Mouse (Mus musculus): ENCODE data around the gene Epb41l4b. TPM values are rescaled to one million over a fixed set of nuclear protein-coding genes. Genes with fewer than 3 reads are reported as not detected.

The Epb41l4b gene
- polyA plus RNA-seq, 1 experiment from 2014 or later, result 7.0 TPM

DNA sequence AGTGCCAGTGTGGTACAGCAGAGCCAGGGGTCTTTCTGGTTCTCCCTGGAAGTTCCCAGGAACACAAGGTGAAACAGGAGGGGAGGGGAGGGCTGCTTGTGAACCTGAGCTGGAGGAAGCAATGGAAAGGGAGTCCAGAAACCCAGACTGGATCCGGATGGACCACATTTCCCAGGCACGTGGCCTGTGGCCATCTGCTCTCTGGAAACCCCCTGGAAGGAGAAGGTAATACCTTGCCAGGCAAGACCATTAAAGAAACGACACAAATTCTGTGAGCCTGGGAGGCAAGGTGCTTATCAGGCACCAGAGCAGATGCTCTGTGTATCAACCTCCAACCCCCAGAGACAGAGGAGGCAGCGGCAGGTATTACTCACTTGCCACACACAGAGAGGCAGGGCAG, 8.7 kb downstream of the Epb41l4b start:
- TF ChIP-seq CTCF (IDR thresholded peaks at IDR 0.05; ENCODE audit: low read depth), result no peak
- Histone ChIP-seq H3K4me3 (replicated peaks; ENCODE audit: low read depth, low read length) (no peak overlapping the region), H3K4me1 (replicated peaks; ENCODE audit: insufficient read depth, low read length) (0 out of 2 replicates have a peak, but pooled peaks cover 5% of the 10 kb centered on the region), H3K27me3 (ENCODE audit: insufficient read depth, low read length) (no peaks in the 10 kb centered on the region), H3K27ac (0 out of 2 replicates have a peak overlapping the region, but pooled peaks have one; percentile 5), H3K9me3 (replicated peaks; ENCODE audit: low read length) (no peaks in the 10 kb centered on the region), H3K4me2 (ENCODE audit: low read length) (no peak overlapping the region), H3K9ac (ENCODE audit: low read depth, low read length) (no peak overlapping the region), H3K36me3 (ENCODE audit: insufficient read depth, low read length) (no peaks in the 10 kb centered on the region)
- ATAC-seq (replicated peaks; ENCODE audit: low FRiP score, low read depth) (no peak), DNase-seq (ENCODE audit: low spot score) (no peak)
- WGBS, result 58% methylated on average over 4 of the region's 4 CpGs

GRCm38 (mm10) chr4:57131839-57132238, 11.4 kb downstream of the Epb41l4b start:
- Histone ChIP-seq H3K4me2 (ENCODE audit: low read length) (no peak overlapping the region), H3K9me3 (replicated peaks; ENCODE audit: low read length) (no peaks in the 10 kb centered on the region), H3K4me1 (replicated peaks; ENCODE audit: insufficient read depth, low read length) (no peaks in the 10 kb centered on the region), H3K36me3 (ENCODE audit: insufficient read depth, low read length) (no peaks in the 10 kb centered on the region), H3K27me3 (ENCODE audit: insufficient read depth, low read length) (no peaks in the 10 kb centered on the region), H3K9ac (ENCODE audit: low read depth, low read length) (no peak overlapping the region), H3K27ac (no peak overlapping the region), H3K4me3 (replicated peaks; ENCODE audit: low read depth, low read length) (no peak overlapping the region)
- DNase-seq (ENCODE audit: low spot score) (no peak), ATAC-seq (replicated peaks; ENCODE audit: low FRiP score, low read depth) (no peak)
- WGBS, result 83% methylated on average over 10 of the region's 10 CpGs
- TF ChIP-seq CTCF (IDR thresholded peaks at IDR 0.05; ENCODE audit: low read depth), result no peak

GRCm38 (mm10) chr4:57129718-57130515, 13.3 kb downstream of the Epb41l4b start:
- H3K4me1 ChIP-seq (replicated peaks; ENCODE audit: insufficient read depth, low read length), result no peaks in the 10 kb centered on the region
- no peak overlapping the region; the same call in 1 of the 2 replicates for H3K27ac ChIP-seq
- H3K27me3 ChIP-seq (ENCODE audit: insufficient read depth, low read length), result no peaks in the 10 kb centered on the region
- no peak overlapping the region for H3K9ac ChIP-seq (ENCODE audit: low read depth, low read length)
- H3K9me3 ChIP-seq (replicated peaks; ENCODE audit: low read length), result no peaks in the 10 kb centered on the region
- no peak overlapping the region for H3K4me3 ChIP-seq (replicated peaks; ENCODE audit: low read depth, low read length)
- WGBS, result 56% methylated on average over 11 of the region's 11 CpGs
- no peak for ATAC-seq (replicated peaks; ENCODE audit: low FRiP score, low read depth)
- DNase-seq (ENCODE audit: low spot score), result no peak
- no peak overlapping the region for H3K4me2 ChIP-seq (ENCODE audit: low read length)
- no peak for TF ChIP-seq CTCF (IDR thresholded peaks at IDR 0.05; ENCODE audit: low read depth)
- no peaks in the 10 kb centered on the region for H3K36me3 ChIP-seq (ENCODE audit: insufficient read depth, low read length)

DNA sequence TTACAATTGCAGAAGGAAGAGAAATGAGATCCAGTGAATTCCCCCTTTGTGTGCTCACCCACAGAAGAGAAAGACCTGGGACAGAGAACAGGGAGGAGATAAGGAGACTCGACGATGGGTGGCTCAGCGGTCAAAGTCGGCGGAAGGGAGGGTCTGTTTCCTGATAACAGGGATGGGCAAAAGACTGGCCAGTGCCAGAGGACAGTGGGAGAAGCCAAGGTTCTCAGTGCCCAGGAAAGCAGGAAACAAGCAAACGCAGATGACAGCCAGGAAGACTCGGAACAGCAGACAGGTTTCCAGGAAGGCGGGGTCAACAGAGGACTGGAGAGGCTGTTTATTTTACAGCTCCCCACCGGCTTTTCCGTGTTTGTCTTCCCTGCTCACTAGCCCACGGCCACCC, 20.2 kb downstream of the Epb41l4b start:
- 23% methylated on average over 11 of the region's 11 CpGs for WGBS
- DNase-seq (ENCODE audit: low spot score) (no peak), ATAC-seq (replicated peaks; ENCODE audit: low FRiP score, low read depth) (no peak)
- no peak overlapping the region for H3K4me3 ChIP-seq (replicated peaks; ENCODE audit: low read depth, low read length)
- no peak for TF ChIP-seq CTCF (IDR thresholded peaks at IDR 0.05; ENCODE audit: low read depth)
- peak overlapping the region; percentile 0; the same call in 1 of the 2 replicates for H3K27ac ChIP-seq
- no peaks in the 10 kb centered on the region for H3K27me3 ChIP-seq (ENCODE audit: insufficient read depth, low read length)
- no peaks in the 10 kb centered on the region for H3K9me3 ChIP-seq (replicated peaks; ENCODE audit: low read length)
- 0 out of 2 replicates have a peak overlapping the region, but pooled peaks have one; percentile 6 for H3K4me2 ChIP-seq (ENCODE audit: low read length)
- H3K9ac ChIP-seq (ENCODE audit: low read depth, low read length), result no peak overlapping the region
- H3K36me3 ChIP-seq (ENCODE audit: insufficient read depth, low read length), result no peaks in the 10 kb centered on the region
- H3K4me1 ChIP-seq (replicated peaks; ENCODE audit: insufficient read depth, low read length), result peaks cover 7% of the 10 kb centered on the region; the same call in 1 of the 2 replicates

- no peak overlapping the region for H3K27ac ChIP-seq
- H3K4me2 ChIP-seq (ENCODE audit: low read length), result no peak overlapping the region
- no peak for TF ChIP-seq CTCF (IDR thresholded peaks at IDR 0.05; ENCODE audit: low read depth)
- WGBS, result 71% methylated on average over 3 of the region's 3 CpGs
- H3K36me3 ChIP-seq (ENCODE audit: insufficient read depth, low read length), result no peaks in the 10 kb centered on the region
- no peaks in the 10 kb centered on the region for H3K9me3 ChIP-seq (replicated peaks; ENCODE audit: low read length)
- H3K4me3 ChIP-seq (replicated peaks; ENCODE audit: low read depth, low read length), result no peak overlapping the region
- peaks cover 7% of the 10 kb centered on the region; the same call in 1 of the 2 replicates for H3K4me1 ChIP-seq (replicated peaks; ENCODE audit: insufficient read depth, low read length)
- no peak overlapping the region for H3K9ac ChIP-seq (ENCODE audit: low read depth, low read length)
- DNase-seq (ENCODE audit: low spot score) (no peak), ATAC-seq (replicated peaks; ENCODE audit: low FRiP score, low read depth) (no peak)
- H3K27me3 ChIP-seq (ENCODE audit: insufficient read depth, low read length), result no peaks in the 10 kb centered on the region
These were observed 21.1 kb downstream of the Epb41l4b start for GRCm38 (mm10) chr4:57122166-57122565.

DNA sequence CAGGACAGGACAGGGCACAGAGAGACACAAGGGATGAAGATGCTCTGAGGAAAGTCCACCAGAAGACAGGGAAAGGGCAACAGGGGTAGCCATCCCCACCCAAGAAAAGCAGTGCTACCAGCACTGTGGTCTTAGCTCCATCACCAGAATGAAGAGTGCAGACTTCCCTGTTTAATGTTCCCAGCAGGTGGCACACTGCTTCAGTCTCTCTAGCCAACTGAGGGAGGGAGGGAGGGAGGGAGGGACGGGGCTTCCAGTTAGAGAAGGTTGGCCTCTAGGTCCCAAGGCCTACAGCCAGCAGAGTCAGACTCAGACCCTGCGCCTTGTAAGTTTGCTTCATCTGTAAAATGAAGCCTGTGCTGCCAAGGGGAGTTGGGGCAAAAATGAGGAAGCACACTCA, 22.7 kb downstream of the Epb41l4b start:
- TF ChIP-seq CTCF (IDR thresholded peaks at IDR 0.05; ENCODE audit: low read depth), result peak; percentile 72
- DNase-seq (ENCODE audit: low spot score), result peak; percentile 67
- Histone ChIP-seq H3K27me3 (ENCODE audit: insufficient read depth, low read length) (no peaks in the 10 kb centered on the region), H3K4me1 (replicated peaks; ENCODE audit: insufficient read depth, low read length) (peaks cover 7% of the 10 kb centered on the region; the same call in 1 of the 2 replicates), H3K9ac (ENCODE audit: low read depth, low read length) (no peak overlapping the region), H3K4me2 (ENCODE audit: low read length) (no peak overlapping the region), H3K27ac (no peak overlapping the region), H3K9me3 (replicated peaks; ENCODE audit: low read length) (no peaks in the 10 kb centered on the region), H3K4me3 (replicated peaks; ENCODE audit: low read depth, low read length) (no peak overlapping the region), H3K36me3 (ENCODE audit: insufficient read depth, low read length) (no peaks in the 10 kb centered on the region)
- no peak; the same call in 1 of the 2 replicates for ATAC-seq (replicated peaks; ENCODE audit: low FRiP score, low read depth)
- 38% methylated on average over 2 of the region's 2 CpGs for WGBS

All from kidney, postnatal 0 days (tissue).